Mouse (Mus musculus) layer of hippocampus, adult 11-12 months (tissue): ENCODE measurements at regions not wholly inside any gene's neighbourhood (a gene's known extent, or its start where the extent isn't known, plus 50 kb on each side); places are given as distances from the start of the nearest gene placed in this dataset.

ENCODE experiments used
- DNase-seq: peaks from one replicate; pipeline ENCODE4 v3.0.0; 2022; ENCODE audit warnings: low spot score

DNA sequence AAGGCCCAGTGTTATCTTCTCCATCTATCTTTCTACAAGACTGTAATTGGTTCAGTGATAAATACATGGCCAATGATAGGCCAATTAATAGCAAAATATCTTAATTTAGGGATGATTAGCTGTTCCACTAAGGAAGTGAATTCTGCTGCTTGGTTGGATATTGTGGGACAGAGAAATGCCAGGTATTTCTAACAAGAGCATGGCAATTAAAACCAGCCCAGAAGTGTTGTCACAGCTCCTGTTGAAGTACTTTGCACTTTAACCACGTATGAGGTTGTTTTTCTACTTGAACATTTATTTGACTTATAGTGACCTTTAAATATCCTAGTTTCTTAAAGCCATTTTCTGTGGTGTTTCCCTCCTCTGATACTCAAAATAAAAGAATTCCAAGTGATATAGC lies 65.7 kb upstream of the Acsl4 start:
- DNase-seq, result no peak

DNA sequence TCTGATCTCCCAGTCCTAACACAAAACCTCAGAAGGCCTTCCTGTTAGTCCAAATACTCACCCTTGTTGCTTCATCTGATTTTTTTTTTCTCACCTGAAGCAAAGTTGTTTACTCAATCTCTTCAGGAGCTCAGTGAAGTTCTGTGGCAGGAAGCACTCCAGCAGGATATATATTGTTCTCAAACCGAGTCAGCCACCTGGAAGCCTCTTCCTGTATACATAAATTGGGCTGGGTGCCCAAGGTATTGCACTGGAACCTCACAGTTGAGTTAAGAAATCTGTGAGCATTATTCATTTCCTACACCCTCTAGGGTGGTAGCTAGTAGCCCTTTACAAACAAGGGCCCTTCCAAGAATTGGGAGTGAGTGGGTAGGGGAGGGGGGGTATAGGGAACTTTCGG lies 73.8 kb upstream of the Acsl4 start:
- DNase-seq, result no peak

DNA sequence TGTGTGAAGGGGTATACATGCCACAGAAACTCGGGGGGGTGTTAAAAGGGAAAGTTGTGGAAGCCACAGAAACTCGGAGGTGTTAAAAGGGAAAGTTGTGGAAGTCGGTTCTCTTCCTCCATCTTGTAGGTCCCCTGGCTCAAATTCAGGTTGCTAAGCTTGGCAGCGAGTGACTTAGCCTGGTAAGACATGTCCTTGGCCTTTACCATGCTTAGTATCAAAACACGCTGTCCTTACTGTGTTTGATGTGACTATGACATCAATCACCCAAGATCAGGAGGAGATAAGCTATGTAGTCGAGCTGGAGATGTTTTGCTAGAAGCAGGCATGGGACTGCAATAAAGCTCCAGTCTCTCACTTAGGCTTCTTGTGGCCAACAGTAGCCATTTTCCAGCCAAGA lies 74.4 kb upstream of the Acsl4 start:
- DNase-seq, result no peak

DNA sequence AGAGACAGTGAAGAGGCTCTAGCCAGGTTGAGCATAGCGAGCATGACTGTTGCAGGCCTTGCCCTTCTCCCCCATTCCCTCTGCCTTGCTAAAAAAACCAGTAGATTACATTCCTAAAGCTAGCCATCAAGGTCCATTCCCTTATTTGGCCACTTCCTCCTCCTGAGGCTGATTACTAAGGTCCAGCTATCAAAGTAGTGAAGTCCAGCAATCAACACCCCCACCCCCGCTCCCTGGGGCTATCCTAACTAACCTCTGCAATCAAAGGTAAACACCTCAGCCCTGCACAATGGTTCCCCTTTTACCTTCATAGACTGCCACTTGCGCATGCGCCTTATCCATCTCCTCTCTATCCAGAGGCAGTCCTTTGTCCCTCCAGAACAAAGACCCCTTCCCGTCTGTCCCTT lies 77.5 kb upstream of the Acsl4 start:
- DNase-seq, result no peak

DNA sequence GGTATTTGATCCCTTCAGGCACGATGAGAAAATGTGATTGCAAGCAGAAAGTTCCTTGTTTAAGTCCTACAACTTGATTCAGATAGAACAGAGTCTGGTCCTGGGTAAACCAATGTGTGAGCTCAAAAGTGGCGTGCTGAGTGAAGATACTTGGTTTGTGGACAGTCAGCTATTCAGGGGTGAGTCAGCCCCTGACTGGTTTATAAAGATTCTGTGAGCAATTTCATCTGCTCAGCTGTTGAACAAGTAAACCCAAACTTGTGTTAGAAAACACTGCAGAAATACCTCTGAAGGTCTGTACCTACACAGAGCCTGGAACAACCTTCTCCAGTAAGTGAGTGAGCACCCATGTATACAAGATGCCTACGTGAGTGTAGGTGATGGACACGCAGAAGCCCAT lies 78.1 kb upstream of the Acsl4 start:
- DNase-seq, result no peak

DNA sequence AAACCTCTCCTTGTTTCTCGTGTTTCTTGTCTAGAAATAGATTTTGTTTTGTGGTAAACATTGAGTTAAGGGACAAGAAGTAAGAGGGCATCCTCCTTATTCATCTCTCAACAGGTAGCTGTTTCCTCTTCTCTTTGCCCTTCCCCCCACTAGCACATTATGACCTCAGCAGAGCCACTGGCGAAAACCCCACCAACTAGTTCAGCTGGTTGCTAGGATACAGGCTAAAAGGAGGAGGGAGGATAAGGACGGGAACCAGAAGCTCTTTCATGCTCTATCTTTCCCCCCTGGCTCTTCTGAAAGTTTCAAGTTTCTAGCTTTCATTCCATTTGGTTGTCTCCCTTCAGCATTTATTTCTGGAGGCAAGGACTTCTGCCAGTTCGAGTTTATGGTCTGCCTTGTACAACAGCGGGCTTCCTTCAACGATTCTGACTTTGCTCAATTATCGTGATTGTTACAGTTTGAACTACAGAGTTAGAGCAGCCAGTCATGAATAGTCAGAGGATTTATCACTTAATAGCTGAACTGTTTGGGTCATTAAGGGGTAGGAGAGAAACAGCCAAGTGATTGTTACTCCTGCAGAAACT lies 78.8 kb upstream of the Acsl4 start:
- no peak for DNase-seq

DNA sequence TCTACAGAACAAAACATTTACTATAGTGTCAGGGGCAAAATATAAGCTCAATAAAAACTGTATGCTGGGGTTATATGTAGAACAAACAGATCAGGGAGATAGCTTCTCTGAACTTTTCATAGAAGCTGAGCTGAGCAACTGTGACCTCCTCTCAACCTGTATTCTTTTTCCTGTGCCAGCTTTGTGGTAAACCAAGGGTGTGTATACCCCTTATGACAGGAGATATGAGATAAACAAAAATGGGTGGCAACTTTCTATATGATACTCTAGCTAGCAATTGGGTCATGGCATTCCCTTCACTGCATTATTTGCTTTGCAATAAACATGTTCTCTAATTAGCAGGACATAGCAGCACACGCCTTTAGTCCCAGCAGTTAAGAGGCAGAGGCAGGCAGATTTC lies 79.7 kb upstream of the Acsl4 start:
- no peak for DNase-seq

DNA sequence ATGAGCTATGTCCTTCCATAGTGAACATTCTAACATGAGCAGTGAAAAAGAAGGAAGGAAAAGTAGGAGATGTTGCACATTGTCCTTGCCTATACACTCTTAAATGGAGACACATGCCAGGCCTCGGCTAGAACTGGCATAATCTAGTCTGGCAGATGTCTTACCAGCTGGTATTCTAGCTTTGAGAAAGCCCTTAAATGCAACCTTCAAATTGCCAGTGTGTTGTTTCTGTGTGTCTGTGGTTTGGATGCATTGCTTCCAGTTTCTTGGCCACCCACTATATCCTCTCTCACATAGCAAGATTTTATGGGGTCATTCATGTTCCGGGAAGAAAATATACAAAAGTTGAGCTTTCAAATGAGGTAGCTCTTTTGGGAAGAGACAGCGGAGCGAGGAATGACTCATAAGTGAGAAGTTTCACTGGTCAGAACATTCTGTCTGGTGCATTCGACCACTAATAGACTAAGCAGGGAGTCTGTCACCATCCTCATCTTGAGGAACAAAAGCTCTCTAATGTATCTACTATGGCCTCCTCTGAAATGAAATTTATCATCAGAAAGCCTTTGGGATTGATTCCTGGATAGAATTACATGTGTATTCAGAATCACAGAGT lies 91.0 kb upstream of the Acsl4 start:
- DNase-seq, result peak; percentile 15

DNA sequence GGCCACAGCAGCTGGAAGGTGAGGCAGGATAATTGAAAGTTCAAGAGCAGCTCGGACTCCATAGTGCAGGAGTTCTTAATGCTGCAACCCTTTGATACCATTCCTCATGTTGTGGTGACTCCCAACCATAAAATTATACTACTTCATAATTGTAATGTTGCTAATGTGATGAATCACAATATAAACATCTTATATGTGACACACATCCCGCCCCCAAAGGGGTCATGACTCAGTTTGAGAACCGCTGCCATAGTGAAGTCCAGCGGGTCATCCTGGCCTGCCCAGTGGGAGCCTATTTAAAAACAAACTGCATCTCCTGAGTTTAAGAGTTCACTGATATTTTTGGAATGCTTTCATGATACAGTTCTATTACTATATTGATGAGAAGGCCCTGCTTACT lies 97.7 kb upstream of the Acsl4 start:
- no peak for DNase-seq

DNA sequence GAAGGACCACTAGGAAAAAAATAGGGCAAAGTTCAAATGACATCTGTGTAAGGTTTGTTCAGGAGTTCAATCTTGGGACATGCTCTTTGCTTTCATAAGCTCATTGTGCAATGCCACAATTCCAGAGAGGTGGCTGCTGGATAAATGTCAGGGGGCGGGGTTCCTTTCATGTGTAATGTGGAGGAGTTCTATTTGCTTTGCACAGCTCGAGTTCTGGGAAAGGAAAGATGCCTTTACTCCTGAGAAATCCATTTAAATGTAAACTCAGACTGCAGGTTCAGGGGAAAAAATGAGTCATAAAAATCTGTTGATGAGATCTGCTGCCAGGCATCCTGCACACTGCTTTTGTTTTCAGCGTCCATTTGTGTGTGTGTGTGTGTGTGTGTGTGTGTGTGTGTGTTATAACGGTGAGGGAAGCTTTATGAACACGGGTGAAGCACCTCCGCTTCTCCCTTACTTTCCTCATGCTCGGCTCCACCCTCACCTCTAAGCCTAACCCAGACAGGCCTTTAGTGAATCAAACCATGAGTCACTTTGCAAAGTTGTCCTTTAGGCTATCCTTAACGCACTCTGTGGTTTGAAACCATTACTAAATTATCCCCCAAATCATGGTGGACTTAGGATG lies 99.9 kb upstream of the Acsl4 start:
- peak; percentile 2 for DNase-seq

DNA sequence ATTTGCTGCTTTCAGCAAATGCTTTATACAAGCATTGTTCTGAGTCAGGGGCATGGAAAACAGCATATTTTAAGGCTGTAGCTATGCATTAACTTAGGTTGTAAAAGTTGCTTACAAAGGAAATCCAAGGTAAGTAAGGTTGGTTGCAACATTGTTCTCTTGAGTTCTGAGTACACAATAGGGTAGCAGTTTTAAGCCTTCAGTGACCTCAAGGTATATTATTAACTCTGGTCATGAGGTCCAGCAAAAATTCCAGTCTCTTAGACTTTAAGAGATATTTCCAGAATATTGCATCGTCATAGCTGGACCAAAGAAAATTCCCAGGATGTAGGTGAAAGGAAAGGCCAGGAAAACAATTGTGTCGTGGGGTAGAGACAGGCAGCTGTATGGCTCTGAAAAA lies 110.8 kb upstream of the Acsl4 start:
- no peak for DNase-seq

DNA sequence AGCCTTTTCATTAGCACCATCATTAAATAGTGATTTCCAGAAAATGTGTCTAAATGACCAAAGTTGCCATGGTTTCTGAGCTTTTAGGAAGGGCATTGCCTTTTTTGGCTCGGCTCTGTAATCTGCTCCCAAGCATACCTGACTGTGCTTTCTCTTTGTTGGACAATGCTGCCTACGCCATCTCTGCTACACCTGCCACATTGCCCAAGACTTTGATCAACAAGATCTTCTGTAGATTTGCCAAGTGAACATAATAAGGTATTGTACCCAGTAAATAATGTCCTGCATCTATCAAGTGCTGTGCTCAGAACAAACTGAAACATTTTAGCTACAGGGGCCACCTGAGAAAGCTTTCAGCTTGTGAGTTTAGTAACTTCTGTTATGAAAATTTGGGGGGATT lies 114.6 kb upstream of the Acsl4 start:
- DNase-seq, result no peak

DNA sequence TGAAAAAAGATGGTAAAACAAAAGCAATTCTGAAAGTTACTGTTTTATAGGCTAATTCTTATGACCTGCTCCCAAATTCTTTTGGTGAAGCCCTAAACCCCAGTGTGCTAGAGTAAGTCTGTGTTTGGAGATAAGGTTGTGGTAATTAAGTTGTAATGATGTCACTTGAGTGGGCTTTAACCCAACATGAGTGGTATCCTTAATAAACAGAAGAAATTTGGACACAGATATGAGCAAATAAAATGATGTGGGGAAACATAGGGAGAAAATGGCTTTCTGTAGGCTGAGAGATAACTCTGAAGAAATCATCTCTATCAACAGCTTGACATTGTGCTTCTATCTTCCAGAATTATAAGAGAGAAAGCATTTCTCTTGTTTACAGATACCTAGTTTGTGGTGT lies 117.1 kb upstream of the Acsl4 start:
- no peak for DNase-seq

DNA sequence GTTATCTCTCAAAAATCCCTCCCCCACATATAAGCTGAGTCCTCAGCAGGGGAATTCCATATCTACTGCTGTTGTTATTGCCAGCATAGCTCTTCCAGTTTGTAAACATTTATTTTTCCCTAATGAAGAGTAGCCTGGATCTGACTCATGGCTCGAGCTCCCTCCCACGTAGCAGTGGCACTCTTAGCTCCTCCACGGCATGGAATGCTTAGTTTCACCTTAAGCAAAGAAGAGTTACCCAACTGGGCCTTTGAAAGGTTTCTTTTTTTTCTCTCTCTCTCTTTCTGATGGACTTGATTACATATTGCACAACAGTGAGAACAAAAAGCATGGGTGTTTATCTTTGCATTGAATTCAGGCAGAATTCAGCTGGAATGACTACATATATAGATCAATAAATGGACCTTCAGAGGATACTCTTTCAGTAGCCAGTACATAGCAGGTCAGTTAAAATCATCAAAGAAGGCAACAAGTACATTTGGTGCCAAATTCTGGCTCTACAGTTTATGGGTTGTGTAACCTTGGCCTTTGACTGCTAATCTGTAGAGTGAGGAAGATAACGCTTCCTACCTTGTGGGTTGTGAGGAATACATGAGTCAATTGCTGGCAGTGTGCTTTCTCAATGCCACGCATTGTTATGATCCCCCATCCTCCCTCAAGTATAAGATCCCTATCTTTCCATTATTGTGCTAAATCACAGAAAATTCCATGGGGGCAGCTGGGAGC lies 126.2 kb upstream of the Acsl4 start:
- no peak for DNase-seq

DNA sequence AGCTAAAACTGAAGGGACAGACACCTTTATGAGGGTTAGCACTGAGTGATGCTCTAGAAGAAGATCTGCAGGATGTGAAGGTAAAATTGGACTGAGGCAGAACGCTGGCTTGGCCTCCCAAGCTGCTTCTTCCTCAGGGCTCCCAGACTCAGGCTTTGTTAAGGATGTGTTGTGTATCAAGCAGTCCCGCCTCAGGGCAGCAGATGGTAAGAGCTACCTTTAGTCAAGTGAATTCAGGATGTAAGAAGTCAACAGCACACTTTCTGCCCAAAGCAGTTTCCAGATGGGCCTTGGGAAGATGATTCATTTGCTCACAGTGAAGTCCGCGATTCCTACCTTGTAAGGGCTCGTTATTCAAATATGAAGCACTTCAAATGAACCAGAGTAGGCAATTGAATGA lies 126.9 kb upstream of the Acsl4 start:
- DNase-seq, result no peak

DNA sequence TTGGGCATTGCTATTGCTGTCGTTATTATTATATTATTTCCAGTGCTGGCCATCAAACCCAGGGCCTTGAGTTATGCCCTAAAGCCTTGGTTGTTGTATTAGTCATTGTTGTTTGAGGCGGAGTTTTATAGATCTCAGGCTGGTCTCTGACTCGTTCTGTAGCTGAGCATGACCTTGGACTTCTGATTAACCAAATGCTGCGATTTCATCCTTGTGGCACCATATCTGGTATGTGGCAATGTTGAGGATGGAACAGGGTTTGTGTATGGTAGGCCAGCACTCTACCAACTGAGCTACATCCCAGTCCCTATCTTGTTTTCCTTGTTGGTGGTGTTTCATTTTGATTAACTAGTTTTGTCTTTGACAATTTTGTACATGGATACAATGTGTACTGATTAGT lies 130.7 kb upstream of the Acsl4 start:
- DNase-seq, result no peak

DNA sequence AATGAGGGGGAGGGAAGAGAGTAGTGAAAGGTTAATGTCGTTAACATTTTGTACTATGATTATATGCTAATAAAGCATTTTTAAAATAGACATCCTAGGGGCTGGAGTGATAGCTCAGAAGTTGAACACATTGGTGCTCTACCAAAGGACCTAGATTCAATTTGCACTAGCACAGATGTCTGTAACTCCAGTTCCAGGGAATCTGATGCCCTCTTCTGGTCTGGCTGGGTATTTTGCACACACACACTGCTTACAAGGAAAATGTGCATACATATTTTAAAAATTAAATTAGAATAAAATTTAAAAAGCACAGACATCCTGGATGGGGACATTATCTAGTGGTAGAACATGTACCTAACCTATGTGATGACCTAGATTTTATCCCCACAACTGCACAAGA lies 136.6 kb upstream of the Acsl4 start:
- DNase-seq, result peak; percentile 22

DNA sequence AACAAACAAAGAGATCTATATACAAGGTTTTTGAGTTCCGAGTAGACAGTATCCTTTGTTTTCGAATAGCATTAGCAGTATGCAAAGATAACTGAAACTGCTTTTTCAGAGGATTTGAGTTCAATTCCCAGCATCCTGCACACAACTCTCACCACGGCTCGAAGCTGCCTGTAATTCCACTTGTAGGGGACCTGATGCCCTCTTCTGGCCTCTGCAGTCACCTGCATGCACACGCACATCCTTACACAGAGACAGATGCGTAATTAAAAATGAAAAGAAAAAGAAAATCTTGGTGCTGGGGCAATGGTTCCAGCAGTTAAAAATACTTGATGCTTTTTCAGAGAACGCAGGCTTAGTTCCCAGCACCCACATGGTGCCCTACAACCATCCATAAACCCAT lies 139.6 kb upstream of the Acsl4 start:
- DNase-seq, result no peak

DNA sequence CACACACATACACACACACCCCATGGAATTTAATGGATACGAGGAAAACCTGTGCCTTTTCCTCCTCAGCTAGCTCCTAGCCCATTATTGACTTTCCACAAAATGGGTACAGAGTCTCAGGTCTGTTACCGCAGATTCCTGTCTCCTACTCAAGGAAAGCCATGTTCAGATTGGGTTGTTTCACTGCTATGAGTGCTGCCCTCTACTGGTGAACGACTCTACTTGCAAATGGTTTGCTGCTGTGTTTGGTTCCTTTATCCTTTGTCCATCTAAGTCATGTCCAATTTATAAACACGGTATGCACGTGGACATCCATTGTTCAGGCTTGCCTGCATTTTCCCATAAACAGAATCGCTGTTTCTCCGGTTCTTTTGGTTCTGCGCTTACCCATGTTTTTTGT lies 144.4 kb upstream of the Acsl4 start:
- no peak for DNase-seq

DNA sequence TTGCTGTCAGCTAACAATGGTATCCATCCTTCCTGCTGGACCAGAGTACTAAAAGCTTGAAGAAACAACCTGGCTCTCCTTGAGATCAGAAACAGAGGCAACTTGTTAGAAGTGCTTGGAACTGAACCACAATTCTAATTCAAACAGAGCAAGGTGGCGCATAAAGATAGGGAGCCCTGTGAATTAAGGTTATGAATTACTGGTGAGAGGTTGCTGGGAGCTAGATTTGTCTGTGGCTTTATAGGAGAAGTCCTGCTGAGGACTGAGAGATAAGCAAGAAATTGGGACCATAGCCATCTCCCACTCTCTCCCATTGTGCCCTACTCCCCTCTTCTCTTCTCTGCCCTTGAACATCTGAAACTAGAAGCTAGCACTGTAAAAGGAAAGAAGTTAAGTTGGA lies 145.2 kb upstream of the Acsl4 start:
- DNase-seq, result no peak

DNA sequence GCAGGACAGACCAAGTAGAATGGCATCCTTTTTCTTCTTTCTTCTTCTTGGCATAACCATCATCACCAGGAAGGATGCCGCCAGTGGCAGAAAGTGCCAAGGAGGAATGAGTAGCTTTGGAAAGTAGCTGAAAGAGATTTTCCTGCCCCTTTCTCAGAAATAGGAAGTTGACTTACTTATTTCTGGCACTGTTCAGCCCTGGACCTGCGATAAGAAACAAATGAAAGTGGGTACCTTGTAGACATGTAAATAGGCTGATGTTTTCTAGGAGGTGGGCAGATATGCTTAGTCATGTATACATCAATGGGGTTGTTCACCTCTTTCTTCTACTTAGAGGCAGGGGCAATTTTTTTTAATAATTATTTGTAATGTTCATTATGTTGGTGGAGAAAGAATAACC lies 145.3 kb upstream of the Tmem164 start:
- DNase-seq, result no peak

DNA sequence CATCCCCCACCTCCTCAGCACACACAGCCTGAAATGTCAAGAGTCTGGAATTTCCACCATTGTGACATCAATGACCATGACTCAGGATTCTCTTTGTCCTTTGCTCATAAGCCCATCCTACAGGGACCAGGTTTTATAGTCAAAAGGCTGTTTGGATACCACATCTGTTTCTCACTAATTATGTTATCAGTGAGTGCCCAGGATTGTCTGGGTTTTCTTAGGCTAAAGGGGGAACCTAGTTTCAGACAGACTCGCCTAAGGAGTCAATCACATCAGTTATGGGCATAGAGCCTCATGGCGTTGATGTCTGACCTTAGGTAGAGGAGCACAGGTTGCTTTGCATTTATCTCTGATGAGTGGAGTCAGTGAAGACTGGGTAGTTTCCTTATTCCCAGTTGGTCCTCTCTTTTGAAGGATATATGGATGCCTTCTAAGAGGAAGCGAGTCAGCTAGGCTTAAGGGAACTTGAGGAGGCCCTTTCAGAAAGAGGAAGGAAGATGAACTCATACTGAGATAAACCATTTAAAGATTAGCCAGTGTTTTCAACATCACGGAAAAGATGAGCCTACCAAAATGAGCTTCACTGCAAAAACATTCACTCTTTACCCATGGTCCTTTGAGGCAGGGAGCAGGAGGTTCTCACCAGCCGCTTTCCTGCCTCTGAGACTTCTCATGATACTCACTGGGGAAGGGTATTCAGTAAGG lies 143.8 kb upstream of the Tmem164 start:
- no peak for DNase-seq

DNA sequence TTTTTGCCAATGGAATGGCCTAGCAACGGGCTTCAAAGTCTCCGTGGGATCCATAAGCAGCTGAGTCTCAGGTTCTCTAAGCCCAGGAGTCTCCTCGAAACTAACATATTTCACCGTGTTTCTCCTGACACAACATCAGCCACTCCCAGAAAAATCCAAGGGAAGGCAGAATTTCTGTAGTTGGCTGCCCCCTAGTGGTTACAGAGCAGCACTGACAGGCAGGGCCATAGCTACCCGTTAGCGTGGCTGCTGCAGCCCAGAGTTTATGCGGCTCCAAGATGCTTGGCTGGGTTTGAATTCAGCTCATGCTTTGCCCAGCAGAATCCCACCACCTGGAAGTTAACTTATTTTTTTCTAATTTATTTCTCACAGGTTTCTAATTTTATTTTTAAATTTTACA lies 140.9 kb upstream of the Tmem164 start:
- DNase-seq, result peak; percentile 42
